Mouse (Mus musculus) C2C12 (cell line): ENCODE measurements at regions not wholly inside any gene's neighbourhood (a gene's known extent, or its start where the extent isn't known, plus 50 kb on each side); places are given as distances from the start of the nearest gene placed in this dataset.

Experiments
- H3K27me3 ChIP-seq: one replicate; pipeline ENCODE4 v1.6.1; 2011; ENCODE audit not compliant: control insufficient read depth, insufficient read depth, insufficient read length
- H3K36me3 ChIP-seq: one replicate; pipeline ENCODE4 v1.6.1; 2011; ENCODE audit not compliant: control insufficient read depth, insufficient read depth
- H3K4me3 ChIP-seq: one replicate; pipeline ENCODE4 v1.5.1; 2011; ENCODE audit warnings: mild to moderate bottlenecking, control low read depth; ENCODE audit not compliant: poor library complexity, insufficient read depth, severe bottlenecking
- H3K79me2 ChIP-seq: one replicate; pipeline ENCODE4 v1.6.1; 2011; ENCODE audit not compliant: control insufficient read depth, insufficient read depth
- H3K79me3 ChIP-seq: one replicate; pipeline ENCODE4 v1.6.1; 2011; ENCODE audit warnings: low read depth, control low read depth
- H3ac ChIP-seq: one replicate; pipeline ENCODE3; 2011; ENCODE audit warnings: low read depth; ENCODE audit not compliant: control insufficient read depth, insufficient read length
- CEBPB ChIP-seq: IDR thresholded peaks from one replicate; pipeline ENCODE4 v1.6.1; 2011; ENCODE audit warnings: low read depth, mild to moderate bottlenecking, control low read depth, moderate library complexity
- CTCF ChIP-seq: IDR thresholded peaks from one replicate; pipeline ENCODE4 v1.5.1; 2011; ENCODE audit not compliant: control insufficient read depth, insufficient read depth, insufficient read length
- FOSL1 ChIP-seq: IDR thresholded peaks from one replicate; pipeline ENCODE4 v1.8.0; 2011; ENCODE audit warnings: mild to moderate bottlenecking, low read length; ENCODE audit not compliant: poor library complexity, insufficient read depth, severe bottlenecking
- MAX ChIP-seq: IDR thresholded peaks from one replicate; pipeline ENCODE4 v1.6.1; 2011; ENCODE audit warnings: mild to moderate bottlenecking, control low read depth
- MYOD1 ChIP-seq: IDR thresholded peaks from one replicate; pipeline ENCODE4 v1.6.1; 2011; ENCODE audit warnings: low read depth; ENCODE audit not compliant: control insufficient read depth, insufficient read length
- MYOG ChIP-seq: IDR thresholded peaks from one replicate; pipeline ENCODE4 v1.6.1; 2011; ENCODE audit not compliant: control insufficient read depth, insufficient read length; ENCODE audit errors: extremely low read depth
- USF1 ChIP-seq: IDR thresholded peaks from one replicate; pipeline ENCODE4 v1.6.1; 2011; ENCODE audit warnings: low read depth, mild to moderate bottlenecking, control low read depth, moderate library complexity

GRCm38 (mm10) chr3:6871752-6872151 lies 251.5 kb upstream of the 1700008P02Rik start:
- Histone ChIP-seq H3K79me3 (no peaks in the 10 kb centered on the region), H3K4me3 (no peak overlapping the region), H3ac (no peak overlapping the region), H3K79me2 (no peaks in the 10 kb centered on the region), H3K27me3 (no peaks in the 10 kb centered on the region), H3K36me3 (no peaks in the 10 kb centered on the region)
- TF ChIP-seq MYOG, result no peak
- no peak for TF ChIP-seq MAX
- no peak for TF ChIP-seq FOSL1
- TF ChIP-seq CEBPB, result no peak
- no peak for TF ChIP-seq USF1
- no peak for TF ChIP-seq CTCF
- no peak for TF ChIP-seq MYOD1

GRCm38 (mm10) chr3:6866148-6866483 lies 245.9 kb upstream of the 1700008P02Rik start:
- Histone ChIP-seq H3K27me3 (no peaks in the 10 kb centered on the region), H3K79me3 (no peaks in the 10 kb centered on the region), H3K4me3 (no peak overlapping the region), H3ac (no peak overlapping the region), H3K79me2 (no peaks in the 10 kb centered on the region), H3K36me3 (no peaks in the 10 kb centered on the region)
- TF ChIP-seq MAX (no peak), MYOD1 (no peak), MYOG (no peak), USF1 (no peak), CTCF (no peak), CEBPB (no peak), FOSL1 (no peak)

GRCm38 (mm10) chr3:6865462-6866147 lies 245.4 kb upstream of the 1700008P02Rik start:
- no peak overlapping the region for H3ac ChIP-seq
- H3K4me3 ChIP-seq, result no peak overlapping the region
- no peaks in the 10 kb centered on the region for H3K36me3 ChIP-seq
- no peaks in the 10 kb centered on the region for H3K27me3 ChIP-seq
- H3K79me3 ChIP-seq, result no peaks in the 10 kb centered on the region
- no peaks in the 10 kb centered on the region for H3K79me2 ChIP-seq
- no peak for TF ChIP-seq FOSL1
- no peak for TF ChIP-seq CTCF
- no peak for TF ChIP-seq MYOD1
- TF ChIP-seq CEBPB, result no peak
- TF ChIP-seq MAX, result no peak
- TF ChIP-seq USF1, result no peak
- TF ChIP-seq MYOG, result no peak

- no peak overlapping the region for H3K4me3 ChIP-seq
- H3K79me3 ChIP-seq, result no peaks in the 10 kb centered on the region
- H3ac ChIP-seq, result no peak overlapping the region
- no peaks in the 10 kb centered on the region for H3K36me3 ChIP-seq
- no peaks in the 10 kb centered on the region for H3K79me2 ChIP-seq
- H3K27me3 ChIP-seq, result no peaks in the 10 kb centered on the region
- TF ChIP-seq MAX, result no peak
- TF ChIP-seq CTCF, result no peak
- TF ChIP-seq CEBPB, result no peak
- no peak for TF ChIP-seq MYOD1
- TF ChIP-seq FOSL1, result no peak
- TF ChIP-seq USF1, result no peak
- no peak for TF ChIP-seq MYOG
These were observed 239.6 kb upstream of the 1700008P02Rik start for GRCm38 (mm10) chr3:6859866-6860180.

GRCm38 (mm10) chr3:6858982-6859865 lies 239.0 kb upstream of the 1700008P02Rik start:
- TF ChIP-seq MYOD1 (no peak), MYOG (no peak), CTCF (no peak), CEBPB (no peak), USF1 (no peak), MAX (no peak), FOSL1 (no peak)
- Histone ChIP-seq H3K79me2 (no peaks in the 10 kb centered on the region), H3ac (no peak overlapping the region), H3K79me3 (no peaks in the 10 kb centered on the region), H3K36me3 (no peaks in the 10 kb centered on the region), H3K27me3 (no peaks in the 10 kb centered on the region), H3K4me3 (no peak overlapping the region)
